Mouse (Mus musculus): ENCODE data around the gene Tcp1.
A peak's percentile ranks its signal among the peaks of the same experiment; 100 is the strongest.
"Not testable (repeated sequence)": the region's sequence is repeated elsewhere in the genome, so short reads cannot be mapped to it uniquely, and the experiment has no call there.

The Tcp1 gene

GRCm38 (mm10) chr17:12915881-12916583 is 531 bp downstream of the Tcp1 start, which contains the start of gene Mrpl18:
Gene Mrpl18 (minus strand): TSS chr17:12916345.
- peak; percentile 99 for DNase-seq

GRCm38 (mm10) chr17:12916588-12917380 is 1.3 kb downstream of the Tcp1 start:
- DNase-seq = no peak

GRCm38 (mm10) chr17:12921073-12921472 is 5.6 kb downstream of the Tcp1 start:
- no peak for DNase-seq

- no peak for DNase-seq
Measured at GRCm38 (mm10) chr17:12925001-12925400, 9.5 kb downstream of the Tcp1 start.

GRCm38 (mm10) chr17:12925703-12926180 is 10.2 kb downstream of the Tcp1 start:
- DNase-seq = no peak

GRCm38 (mm10) chr17:12931576-12931975 is 16.1 kb downstream of the Tcp1 start:
- DNase-seq = not testable (repeated sequence)

- DNase-seq = no peak
Measured at GRCm38 (mm10) chr17:12935719-12936118, 20.2 kb downstream of the Tcp1 start.

- no peak for DNase-seq
Measured at GRCm38 (mm10) chr17:12937412-12937970, 22.0 kb downstream of the Tcp1 start.

GRCm38 (mm10) chr17:12938077-12938476 is 22.6 kb downstream of the Tcp1 start:
- no peak for DNase-seq

GRCm38 (mm10) chr17:12939377-12940148 is 24.1 kb downstream of the Tcp1 start:
- DNase-seq = not testable (repeated sequence)

GRCm38 (mm10) chr17:12940151-12940805 is 24.8 kb downstream of the Tcp1 start, which contains the start of gene Acat3:
Gene Acat3 (minus strand): TSS chr17:12940600.
- DNase-seq = peak; percentile 36

- DNase-seq = no peak
Measured at GRCm38 (mm10) chr17:12941543-12942260, 26.2 kb downstream of the Tcp1 start.

GRCm38 (mm10) chr17:12942459-12943162 is 27.1 kb downstream of the Tcp1 start:
- no peak for DNase-seq

GRCm38 (mm10) chr17:12949669-12950068 is 34.2 kb downstream of the Tcp1 start:
- no peak for DNase-seq

GRCm38 (mm10) chr17:12956664-12957063 is 41.2 kb downstream of the Tcp1 start:
- DNase-seq = no peak

GRCm38 (mm10) chr17:12959377-12959776 is 43.9 kb downstream of the Tcp1 start:
- not testable (repeated sequence) for DNase-seq

- DNase-seq = peak; percentile 96
Measured at GRCm38 (mm10) chr17:12960331-12960873, 44.9 kb downstream of the Tcp1 start, which contains the start of gene Acat2. Gene Acat2 (minus strand): TSS chr17:12960747.

- no peak for DNase-seq
Measured at GRCm38 (mm10) chr17:12963476-12963875, 48.0 kb downstream of the Tcp1 start.

- no peak for DNase-seq
Measured at GRCm38 (mm10) chr17:12967173-12967572, 51.7 kb downstream of the Tcp1 start.

GRCm38 (mm10) chr17:12973851-12974250 is 58.4 kb downstream of the Tcp1 start:
- no peak for DNase-seq
